Mouse (Mus musculus) brain, embryonic 14.5 days (tissue): ENCODE results near the gene Inka1.

ENCODE experiments used
- CTCF ChIP-seq: fragments of 200-500 bp; IDR thresholded peaks from 2 replicates; pipeline ENCODE4 v1.5.1; 2012; ENCODE audit warnings: inconsistent platforms, mild to moderate bottlenecking, moderate library complexity, borderline replicate concordance; ENCODE audit not compliant: insufficient read depth, insufficient read length; ENCODE audit errors: extremely low read depth
- POLR2A ChIP-seq: fragments of 200-500 bp; IDR thresholded peaks from 2 replicates; pipeline ENCODE4 v1.6.1; 2012; ENCODE audit warnings: mild to moderate bottlenecking, inconsistent platforms, borderline replicate concordance; ENCODE audit not compliant: poor library complexity, insufficient read depth, insufficient read length, severe bottlenecking; ENCODE audit errors: extremely low read depth

GRCm38 (mm10) chr9:107987950-107988349 is 2.3 kb upstream of the Inka1 start:
- no peak for TF ChIP-seq CTCF
- no peak for TF ChIP-seq POLR2A
